Mouse (Mus musculus): Measurements from ENCODE around the gene Tada3. TPM values are rescaled to one million over a fixed set of nuclear protein-coding genes. Genes with fewer than 3 reads are reported as not detected.

Gene Tada3
- total RNA-seq, 2 experiments from 2014 or later: 14.4 to 15.8 TPM

GRCm38 (mm10) chr6:113392015-113392386 lies 14.3 kb upstream of the Tada3 start:
- intact Hi-C loops (cut with DNase I; ENCODE audit: low total_unique reads): no loop called here
- no peak for DNase-seq

GRCm38 (mm10) chr6:113390715-113391114 lies 13.0 kb upstream of the Tada3 start:
- intact Hi-C loops (cut with DNase I; ENCODE audit: low total_unique reads): no loop called here
- DNase-seq: no peak

GRCm38 (mm10) chr6:113388960-113389359 lies 11.3 kb upstream of the Tada3 start, which contains the start of gene Ttll3:
Gene Ttll3, plus strand, starts transcription at chr6:113389260.
- intact Hi-C loops (cut with DNase I; ENCODE audit: low total_unique reads): no loop called here
- no peak for DNase-seq

GRCm38 (mm10) chr6:113386025-113386424 lies 8.3 kb upstream of the Tada3 start:
- no peak for DNase-seq
- intact Hi-C loops (cut with DNase I; ENCODE audit: low total_unique reads): no loop called here

- no peak for DNase-seq
- intact Hi-C loops (cut with DNase I; ENCODE audit: low total_unique reads): no loop called here
Measured at GRCm38 (mm10) chr6:113385160-113385714, 7.6 kb upstream of the Tada3 start.

- intact Hi-C loops (cut with DNase I; ENCODE audit: low total_unique reads): no loop called here
- DNase-seq: no peak
Measured at GRCm38 (mm10) chr6:113384351-113384927, 6.8 kb upstream of the Tada3 start.

GRCm38 (mm10) chr6:113380480-113380879 lies 2.8 kb upstream of the Tada3 start:
- DNase-seq: no peak

GRCm38 (mm10) chr6:113379246-113379645 lies 1.6 kb upstream of the Tada3 start:
- intact Hi-C loops (cut with DNase I; ENCODE audit: low total_unique reads): no loop called here
- no peak for DNase-seq

More at GRCm38 (mm10) chr6:113380480-113380879, 2.8 kb upstream of the Tada3 start:
- intact Hi-C loops (cut with DNase I; ENCODE audit: low total_unique reads): no loop called here

- no peak for DNase-seq
- intact Hi-C loops (cut with DNase I; ENCODE audit: low total_unique reads): no loop called here
Measured at GRCm38 (mm10) chr6:113377172-113377495, 549 bp downstream of the Tada3 start.

- no peak for DNase-seq
- intact Hi-C loops (cut with DNase I; ENCODE audit: low total_unique reads): no loop called here
Measured at GRCm38 (mm10) chr6:113373491-113373890, 4.2 kb downstream of the Tada3 start.

- intact Hi-C loops (cut with DNase I; ENCODE audit: low total_unique reads): no loop called here
- no peak for DNase-seq
Measured at GRCm38 (mm10) chr6:113370194-113370929, 7.3 kb downstream of the Tada3 start.

GRCm38 (mm10) chr6:113368577-113368976 lies 9.1 kb downstream of the Tada3 start:
- no peak for DNase-seq
- intact Hi-C loops (cut with DNase I; ENCODE audit: low total_unique reads): no loop called here

- no peak for DNase-seq
- intact Hi-C loops (cut with DNase I; ENCODE audit: low total_unique reads): no loop called here
Measured at GRCm38 (mm10) chr6:113368124-113368523, 9.6 kb downstream of the Tada3 start.

GRCm38 (mm10) chr6:113367574-113367973 lies 10.1 kb downstream of the Tada3 start:
- intact Hi-C loops (cut with DNase I; ENCODE audit: low total_unique reads): no loop called here
- no peak for DNase-seq

GRCm38 (mm10) chr6:113366639-113367038 lies 11.0 kb downstream of the Tada3 start:
- intact Hi-C loops (cut with DNase I; ENCODE audit: low total_unique reads): no loop called here

GRCm38 (mm10) chr6:113364518-113365135 lies 13.1 kb downstream of the Tada3 start:
- intact Hi-C loops (cut with DNase I; ENCODE audit: low total_unique reads): no loop called here
- no peak for DNase-seq

More at GRCm38 (mm10) chr6:113366639-113367038, 11.0 kb downstream of the Tada3 start:
- DNase-seq: no peak

- no peak for DNase-seq
- intact Hi-C loops (cut with DNase I; ENCODE audit: low total_unique reads): no loop called here
Measured at GRCm38 (mm10) chr6:113362241-113362640, 15.4 kb downstream of the Tada3 start.

- no peak for DNase-seq
- intact Hi-C loops (cut with DNase I; ENCODE audit: low total_unique reads): no loop called here
Measured at GRCm38 (mm10) chr6:113361476-113361875, 16.2 kb downstream of the Tada3 start.

GRCm38 (mm10) chr6:113353696-113354095 lies 24.0 kb downstream of the Tada3 start:
- intact Hi-C loops (cut with DNase I; ENCODE audit: low total_unique reads): no loop called here
- no peak for DNase-seq

GRCm38 (mm10) chr6:113352820-113353219 lies 24.9 kb downstream of the Tada3 start:
- intact Hi-C loops (cut with DNase I; ENCODE audit: low total_unique reads): no loop called here
- no peak for DNase-seq

GRCm38 (mm10) chr6:113351653-113352052 lies 26.0 kb downstream of the Tada3 start:
- no peak for DNase-seq

More at GRCm38 (mm10) chr6:113351653-113352052, 26.0 kb downstream of the Tada3 start:
- intact Hi-C loops (cut with DNase I; ENCODE audit: low total_unique reads): no loop called here
